ENCODE assay signal across 8 mouse cellular contexts in genomic region chr17:47736856-47737255, GRCm38 (mm10). TPM values are rescaled to one million over a fixed set of nuclear protein-coding genes. Genes with fewer than 3 reads are reported as not detected.
A peak's percentile ranks its signal among the peaks of the same experiment; 100 is the strongest.
DNase-seq lines count a peak whose midpoint lies in the region; ATAC-seq and TF ChIP-seq lines count a peak whose summit lies in the region.

TSS of gene Tfeb (plus strand) at chr17:47737030.

- no peak for TF ChIP-seq CTCF in Patski (IDR thresholded peaks at IDR 0.05)

- in situ Hi-C loops in Patski (cut with MboI; ENCODE audit: low pct_unique_long_range_greater_than_20kb), result no loop called here

- H3K27ac ChIP-seq in hindbrain, embryonic 12.5 days, result peak within 1 kb of the TSS; percentile 52

- ATAC-seq in Patski, result peak; percentile 42
- ATAC-seq in hindbrain, embryonic 12.5 days (ENCODE audit: low FRiP score), result peak; percentile 70

- POLR2A ChIA-PET in Patski (lab: Charles Lee), result interaction anchor here (0.6 to 6.6 kb wide), 2 partner anchors 22 to 103 kb away, joined by 3 to 91 read pairs; no protein-coding TSS in a partner anchor

- peaks cover 29% of the 10 kb centered on the region for H3K4me1 ChIP-seq in hindbrain, embryonic 12.5 days

- peak within 1 kb of the TSS; percentile 70 for H3K9ac ChIP-seq in hindbrain, embryonic 12.5 days

- CTCF ChIA-PET in Patski (lab: Charles Lee), result interaction anchor here (1.0 to 2.8 kb wide), 5 partner anchors 10 to 57 kb away, joined by 3 to 14 read pairs (median 4); partner anchors contain the start of gene Pgc

- WGBS in hindbrain, embryonic 12.5 days, result 0% methylated on average over 41 of the region's 47 CpGs

- peak within 1 kb of the TSS; percentile 90 for H3K4me2 ChIP-seq in hindbrain, embryonic 12.5 days (replicated peaks)

- no peaks in the 10 kb centered on the region for H3K27me3 ChIP-seq in Patski
- H3K27me3 ChIP-seq in hindbrain, embryonic 12.5 days, result peaks cover 32% of the 10 kb centered on the region

- no peaks in the 10 kb centered on the region for H3K9me3 ChIP-seq in hindbrain, embryonic 12.5 days (replicated peaks)

- peak; percentile 43 for DNase-seq in Patski (ENCODE audit: low read depth, low spot score)
- peak; percentile 99 for DNase-seq in cerebellum, postnatal 14 days
- DNase-seq in frontal cortex, postnatal 14 days (ENCODE audit: low spot score in 2 of 2), result peak; percentile 88 to 95
- peak; percentile 96 to 97 for DNase-seq in layer of hippocampus, postnatal 14 days (ENCODE audit: low spot score in 2 of 2)
- DNase-seq in lung, postnatal 10 days, result peak; percentile 98
- peak; percentile 99 for DNase-seq in ovary, postnatal 14 days (ENCODE audit: low spot score)
- DNase-seq in thymus, postnatal 10 days (ENCODE audit: low spot score in 2 of 2), result peak; percentile 93 to 99

- no peaks in the 10 kb centered on the region for H3K36me3 ChIP-seq in hindbrain, embryonic 12.5 days

- peak within 1 kb of the TSS; percentile 50 for H3K4me3 ChIP-seq in hindbrain, embryonic 12.5 days

RNA-seq across cellular contexts. Expression of gene Tfeb, which starts in this region (rescaled TPM):
- 48.3 TPM for polyA plus RNA-seq in Patski (2021)
- polyA plus RNA-seq in hindbrain, embryonic 12.5 days (2016; fragmentation: Nextera tagmentation; extraction: Ambion mirVana), result 4.9 TPM in 2 replicates
- 10 to 100 TPM; 12.6 to 14.8 TPM for total RNA-seq in layer of hippocampus, postnatal 14 days (2021)

Comparison
In these comparisons a context has a peak if more than half of its experiments do, and no peak if none do; other contexts are left out.
1. Peak in every context shown above with its lines: DNase-seq, ATAC-seq, H3K4me3 ChIP-seq and H3K27ac ChIP-seq.
2. DNase-seq: peak in every context shown above with its lines; median percentile 99 in cerebellum, postnatal 14 days; 99 in ovary, postnatal 14 days; 98 in lung, postnatal 10 days; 96 in layer of hippocampus, postnatal 14 days; 96 in thymus, postnatal 10 days; 92 in frontal cortex, postnatal 14 days; 43 in Patski.